Mouse (Mus musculus) lung, postnatal 0 days (tissue): ENCODE data around the gene Ppp2r3c. TPM values are rescaled to one million over a fixed set of nuclear protein-coding genes. Genes with fewer than 3 reads are reported as not detected.

Experiments used
- ATAC-seq: fragments of 200-750 bp; cut with Nextera tagmentation; 2 replicates; pipeline ENCODE4 v1.8.0; 2017; ENCODE audit warnings: moderate library complexity
- DNase-seq: peaks from one replicate; pipeline ENCODE4 v3.0.0-alpha.2; 2016; ENCODE audit warnings: low spot score
- H3K27ac ChIP-seq: fragments of 300-500 bp; sonication (generic); 2 replicates; pipeline ENCODE4 v1.5.1; 2014; ENCODE audit warnings: antibody characterized with exemption, mild to moderate bottlenecking, low read length, mixed read lengths
- H3K27me3 ChIP-seq: fragments of 300-500 bp; sonication (generic); replicated peaks from 2 replicates; pipeline ENCODE4 v1.6.1; 2014; ENCODE audit warnings: low read length, mixed read lengths; ENCODE audit not compliant: insufficient read depth
- H3K36me3 ChIP-seq: fragments of 300-500 bp; sonication (generic); 2 replicates; pipeline ENCODE4 v1.6.1; 2014; ENCODE audit warnings: low read length, mixed read lengths; ENCODE audit not compliant: insufficient read depth
- H3K4me1 ChIP-seq: fragments of 300-500 bp; sonication (generic); 2 replicates; pipeline ENCODE4 v1.6.1; 2014; ENCODE audit warnings: antibody characterized with exemption, low read depth, low read length, mixed read lengths; ENCODE audit not compliant: insufficient read depth
- H3K4me2 ChIP-seq: fragments of 300-500 bp; sonication (generic); replicated peaks from 2 replicates; pipeline ENCODE4 v1.6.1; 2014; ENCODE audit warnings: low read depth, mild to moderate bottlenecking, low read length, moderate library complexity, mixed read lengths
- H3K4me3 ChIP-seq: fragments of 300-500 bp; sonication (generic); 2 replicates; pipeline ENCODE4 v1.5.1; 2014; ENCODE audit warnings: low read depth, low read length
- H3K9ac ChIP-seq: fragments of 300-500 bp; sonication (generic); replicated peaks from 2 replicates; pipeline ENCODE4 v1.6.1; 2014; ENCODE audit warnings: low read depth, mild to moderate bottlenecking
- H3K9me3 ChIP-seq: fragments of 300-500 bp; sonication (generic); 2 replicates; pipeline ENCODE4 v1.6.1; 2016; ENCODE audit warnings: low read length, mixed read lengths
- CTCF ChIP-seq: IDR thresholded peaks from 2 replicates; pipeline ENCODE4 v1.5.1; 2016; ENCODE audit warnings: antibody characterized with exemption, mild to moderate bottlenecking
- EP300 ChIP-seq: IDR thresholded peaks from 2 replicates; pipeline ENCODE4 v1.6.1; 2016; ENCODE audit warnings: antibody characterized with exemption, mild to moderate bottlenecking, control low read depth
- WGBS: fragments of 180-500 bp; shearing (Covaris S2); extraction: QIAGEN DNeasy Blood & Tissue Kit; methylation state at CpG from one replicate; pipeline ENCODE4 v1.1.7; 2014; 5-methylcytosine and 5-hydroxymethylcytosine counted together
- polyA plus RNA-seq: library from polyadenylated mRNA; unstranded; fragments of >200 nt; fragmentation: Nextera tagmentation; extraction: Ambion mirVana; gene quantifications from 2 replicates; pipeline ENCODE4 v1.2.1, GENCODE M21; 2015

The Ppp2r3c gene
- polyA plus RNA-seq, 1 experiment from 2014 or later, result 7.6 TPM

DNA sequence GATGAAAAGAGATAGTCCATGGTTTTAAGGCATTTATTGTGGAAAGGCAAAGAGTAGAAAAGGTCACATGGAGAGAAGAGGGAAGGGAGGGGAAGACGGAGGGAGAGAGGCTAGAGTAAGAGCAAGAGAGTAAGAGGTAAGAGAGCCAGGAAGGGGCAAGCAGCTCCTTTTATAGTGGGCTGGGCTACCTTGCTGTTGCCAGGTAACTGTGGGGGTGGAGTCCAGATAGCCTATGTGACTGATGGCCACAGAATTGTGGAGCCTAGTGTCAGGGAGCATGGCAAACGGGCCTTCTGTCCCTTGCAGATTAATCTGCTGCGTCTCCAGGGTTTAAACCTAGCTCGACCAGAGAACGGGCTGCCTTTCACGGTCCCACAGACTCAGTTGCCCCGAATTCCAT, 9.0 kb upstream of the Ppp2r3c start:
- ATAC-seq, result no peak
- 80% methylated on average over 7 of the region's 7 CpGs for WGBS
- TF ChIP-seq EP300 (no peak), CTCF (no peak)

DNA sequence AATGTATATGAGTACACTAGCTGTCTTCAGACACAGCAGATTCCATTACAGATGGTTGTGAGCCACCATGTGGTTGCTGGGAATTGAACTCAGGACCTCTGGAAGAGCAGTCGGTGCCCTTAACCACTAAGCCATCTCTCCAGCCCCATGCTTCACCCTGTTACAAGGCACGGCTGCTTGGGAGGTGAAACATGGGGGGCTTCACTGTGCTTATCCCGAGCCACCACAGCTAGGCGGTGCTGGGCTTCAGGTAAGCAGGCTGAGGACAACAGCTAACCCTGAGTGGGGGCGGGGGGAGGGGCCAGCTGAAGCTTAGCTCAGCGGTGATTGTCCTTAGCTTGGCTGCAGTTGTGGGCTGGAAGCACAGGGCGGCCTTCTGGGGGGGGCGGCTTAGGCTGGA, 6.7 kb upstream of the Ppp2r3c start:
- Histone ChIP-seq H3K27me3 (no peaks in the 10 kb centered on the region), H3K9ac (no peak overlapping the region), H3K4me1 (no peaks in the 10 kb centered on the region), H3K4me2 (no peak overlapping the region), H3K9me3 (no peaks in the 10 kb centered on the region), H3K27ac (no peak overlapping the region), H3K4me3 (no peak overlapping the region), H3K36me3 (no peaks in the 10 kb centered on the region; the same call in 1 of the 2 replicates)
- no peak for DNase-seq
- no peak for TF ChIP-seq EP300
- no peak for TF ChIP-seq CTCF
- WGBS, result 78% methylated on average over 8 of the region's 8 CpGs
- ATAC-seq, result no peak

More for the DNA sequence above, 9.0 kb upstream of the Ppp2r3c start:
- H3K9ac ChIP-seq, result no peak overlapping the region
- H3K36me3 ChIP-seq, result no peaks in the 10 kb centered on the region; the same call in 1 of the 2 replicates
- H3K4me2 ChIP-seq, result no peak overlapping the region
- no peak for DNase-seq
- no peak overlapping the region for H3K27ac ChIP-seq
- H3K27me3 ChIP-seq, result no peaks in the 10 kb centered on the region
- no peak overlapping the region for H3K4me3 ChIP-seq
- no peaks in the 10 kb centered on the region for H3K4me1 ChIP-seq
- H3K9me3 ChIP-seq, result no peaks in the 10 kb centered on the region

- Histone ChIP-seq H3K9ac (no peak overlapping the region), H3K4me3 (no peak overlapping the region), H3K9me3 (no peaks in the 10 kb centered on the region), H3K4me2 (no peak overlapping the region), H3K36me3 (no peaks in the 10 kb centered on the region; the same call in 1 of the 2 replicates), H3K27ac (no peak overlapping the region), H3K4me1 (peaks cover 2% of the 10 kb centered on the region; the same call in 1 of the 2 replicates), H3K27me3 (no peaks in the 10 kb centered on the region)
- ATAC-seq, result no peak
- no peak for DNase-seq
- TF ChIP-seq EP300 (no peak), CTCF (no peak)
- whole genome bisulfite sequencing, result 89% methylated on average over 9 of the region's 9 CpGs
These were observed 5.9 kb upstream of the Ppp2r3c start for GRCm38 (mm10) chr12:55308731-55309130.

- no peak overlapping the region for H3K4me3 ChIP-seq
- no peak for DNase-seq
- H3K9ac ChIP-seq, result no peak overlapping the region
- no peaks in the 10 kb centered on the region for H3K9me3 ChIP-seq
- no peak overlapping the region for H3K4me2 ChIP-seq
- no peak overlapping the region for H3K27ac ChIP-seq
- 86% methylated on average over 6 of the region's 6 CpGs for WGBS
- H3K36me3 ChIP-seq, result no peaks in the 10 kb centered on the region; the same call in 1 of the 2 replicates
- peaks cover 6% of the 10 kb centered on the region; the same call in 1 of the 2 replicates for H3K4me1 ChIP-seq
- TF ChIP-seq CTCF, result no peak
- TF ChIP-seq EP300, result no peak
- H3K27me3 ChIP-seq, result no peaks in the 10 kb centered on the region
- no peak for ATAC-seq
These were observed 4.8 kb upstream of the Ppp2r3c start for GRCm38 (mm10) chr12:55307566-55307965.

DNA sequence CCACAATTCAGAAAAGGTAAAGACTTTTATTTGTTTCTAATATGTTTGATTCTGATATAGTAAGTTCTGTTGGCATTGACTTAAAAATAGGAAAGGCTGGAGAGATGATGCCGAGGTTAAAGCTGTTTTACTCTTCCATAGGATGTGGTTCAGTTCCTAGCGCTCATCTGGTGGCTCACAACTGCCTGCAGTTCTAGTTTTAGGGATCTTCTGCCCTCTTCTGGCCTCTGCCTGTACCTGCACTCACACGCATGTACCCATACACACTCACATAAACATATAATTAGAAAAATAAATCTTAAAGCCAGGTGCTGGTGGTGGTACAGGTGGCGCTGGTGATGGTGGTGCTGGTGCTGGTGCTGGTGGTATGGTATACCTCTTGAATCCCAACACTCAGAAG, 3.6 kb upstream of the Ppp2r3c start:
- 96% methylated on average over 4 of the region's 4 CpGs for WGBS
- H3K4me1 ChIP-seq, result peaks cover 8% of the 10 kb centered on the region; the same call in 1 of the 2 replicates
- H3K36me3 ChIP-seq, result no peaks in the 10 kb centered on the region; the same call in 1 of the 2 replicates
- no peak for TF ChIP-seq EP300
- TF ChIP-seq CTCF, result peak; percentile 20
- no peak overlapping the region for H3K4me2 ChIP-seq
- no peaks in the 10 kb centered on the region for H3K9me3 ChIP-seq
- no peaks in the 10 kb centered on the region for H3K27me3 ChIP-seq
- no peak overlapping the region for H3K27ac ChIP-seq
- DNase-seq (no peak), ATAC-seq (no peak)
- no peak overlapping the region for H3K4me3 ChIP-seq
- H3K9ac ChIP-seq, result no peak overlapping the region

GRCm38 (mm10) chr12:55301472-55302300, 1.1 kb downstream of the Ppp2r3c start:
- H3K36me3 ChIP-seq, result peaks cover 20% of the 10 kb centered on the region
- peak; percentile 16 for DNase-seq

More at GRCm38 (mm10) chr12:55301472-55302300, 1.1 kb downstream of the Ppp2r3c start:
- H3K4me3 ChIP-seq, result peak overlapping the region; percentile 59
- ATAC-seq, result no peak
- peak overlapping the region; percentile 67 for H3K9ac ChIP-seq
- peaks cover 10% of the 10 kb centered on the region; the same call in 1 of the 2 replicates for H3K4me1 ChIP-seq
- H3K27me3 ChIP-seq, result no peaks in the 10 kb centered on the region
- H3K27ac ChIP-seq, result peak overlapping the region; percentile 89
- no peaks in the 10 kb centered on the region for H3K9me3 ChIP-seq
- TF ChIP-seq EP300 (no peak), CTCF (no peak)
- H3K4me2 ChIP-seq, result peak overlapping the region; percentile 65
- WGBS, result 35% methylated on average over 11 of the region's 11 CpGs
